23 mouse cellular contexts compared by ENCODE assay signal in genomic region chr4:82609676-82610075, GRCm38 (mm10).
DNase-seq lines count a peak whose midpoint lies in the region; ATAC-seq and TF ChIP-seq lines count a peak whose summit lies in the region.
"Had no signal": no experiment of that assay in that cellular context is flagged by ENCODE, and none has a peak within 500 bp of the region (broad histone marks: within the 10 kb centered on the region; RNA-seq: fewer than 3 reads in every experiment).

No protein-coding gene starts in this region.

- H3K27ac ChIP-seq in heart, embryonic 12.5 days (ENCODE audit: poor library complexity, severe bottlenecking) = no peak overlapping the region
- no peak overlapping the region for H3K27ac ChIP-seq in lung, embryonic 14.5 days (ENCODE audit: low read depth)
- peak overlapping the region; percentile 44; the same call in 1 of the 2 replicates for H3K27ac ChIP-seq in embryonic facial prominence, embryonic 15.5 days (replicated peaks)
- H3K27ac ChIP-seq: heart, embryonic 15.5 days; limb, embryonic 10.5 days; limb, embryonic 15.5 days; liver, embryonic 13.5 days; macrophage; midbrain, embryonic 13.5 days had no signal

- POLR2A ChIA-PET in Patski (lab: Charles Lee) = interaction anchor here (0.6 kb wide), 1 partner anchor 553 kb away, joined by 3 read pairs; no protein-coding TSS in a partner anchor

- intact Hi-C loops in left cerebral cortex, postnatal 10 days (cut with DNase I) = loop anchor here (5.0 kb wide), 4 partner anchors 67 to 1112 kb away; no protein-coding TSS in a partner anchor

- H3K27me3 ChIP-seq in heart, embryonic 12.5 days (replicated peaks) = no peaks in the 10 kb centered on the region
- no peaks in the 10 kb centered on the region for H3K27me3 ChIP-seq in lung, embryonic 14.5 days (ENCODE audit: insufficient read depth, low read length)
- no peaks in the 10 kb centered on the region for H3K27me3 ChIP-seq in Patski
- H3K27me3 ChIP-seq in embryonic facial prominence, embryonic 15.5 days = no peaks in the 10 kb centered on the region
- H3K27me3 ChIP-seq: heart, embryonic 15.5 days; limb, embryonic 15.5 days; liver, embryonic 13.5 days; midbrain, embryonic 13.5 days had no signal

- H3K4me3 ChIP-seq in heart, embryonic 12.5 days = no peak overlapping the region
- H3K4me3 ChIP-seq in lung, embryonic 14.5 days (ENCODE audit: low read depth, low read length) = no peak overlapping the region
- no peak overlapping the region for H3K4me3 ChIP-seq in embryonic facial prominence, embryonic 15.5 days (replicated peaks)
- H3K4me3 ChIP-seq: heart, embryonic 15.5 days; limb, embryonic 10.5 days; limb, embryonic 15.5 days; liver, embryonic 13.5 days; midbrain, embryonic 13.5 days had no signal

- peak; percentile 2 for DNase-seq in heart, adult 11 months
- peak; percentile 59 for DNase-seq in lung, embryonic 14.5 days
- no peak for DNase-seq in lung, postnatal 25 days (ENCODE audit: low spot score)
- no peak for DNase-seq in Patski (ENCODE audit: low read depth, low spot score)
- DNase-seq in left cerebral cortex, postnatal 10 days (ENCODE audit: extremely low spot score in 1 of 2, low spot score in 2 of 2) = no peak
- DNase-seq: adrenal gland, postnatal 25 days; cerebellum, adult 11-12 months; cerebellum, postnatal 10 days; layer of hippocampus, postnatal 36 days; liver, embryonic 13.5 days; lung, adult 2 months; retina, postnatal 1 day; right cerebral cortex, postnatal 14 days; thymus, postnatal 4 days had no signal

- ATAC-seq in heart, embryonic 12.5 days (ENCODE audit: insufficient number of reproducible peaks, low FRiP score) = no peak
- ATAC-seq in lung, embryonic 14.5 days (ENCODE audit: insufficient read depth) = no peak
- ATAC-seq in Patski = peak; percentile 31
- no peak for ATAC-seq in embryonic facial prominence, embryonic 15.5 days (ENCODE audit: insufficient number of reproducible peaks, low FRiP score, low TSS enrichment, low read depth)
- ATAC-seq: forebrain, embryonic 14.5 days; hindbrain, embryonic 16.5 days; midbrain, embryonic 13.5 days had no signal

- no peak for TF ChIP-seq CTCF in lung, embryonic 14.5 days (IDR thresholded peaks at IDR 0.05; ENCODE audit: low read depth)
- TF ChIP-seq CTCF in Patski (IDR thresholded peaks at IDR 0.05) = no peak

- H3K36me3 ChIP-seq in heart, embryonic 12.5 days = no peaks in the 10 kb centered on the region
- no peaks in the 10 kb centered on the region for H3K36me3 ChIP-seq in lung, embryonic 14.5 days (ENCODE audit: insufficient read depth)
- no peaks in the 10 kb centered on the region for H3K36me3 ChIP-seq in embryonic facial prominence, embryonic 15.5 days
- H3K36me3 ChIP-seq: heart, embryonic 15.5 days; limb, embryonic 10.5 days; limb, embryonic 15.5 days; liver, embryonic 13.5 days; midbrain, embryonic 13.5 days had no signal

- WGBS in heart, embryonic 12.5 days = 67% methylated on average over 4 of the region's 4 CpGs
- 48% methylated on average over 4 of the region's 4 CpGs for WGBS in lung, embryonic 14.5 days
- 56% methylated on average over 4 of the region's 4 CpGs for WGBS in embryonic facial prominence, embryonic 15.5 days

- in situ Hi-C loops in Patski (cut with MboI; ENCODE audit: low pct_unique_long_range_greater_than_20kb) = no loop called here

- H3K9me3 ChIP-seq in heart, embryonic 12.5 days (replicated peaks) = no peaks in the 10 kb centered on the region
- no peaks in the 10 kb centered on the region for H3K9me3 ChIP-seq in lung, embryonic 14.5 days (ENCODE audit: low read depth, low read length)
- no peaks in the 10 kb centered on the region for H3K9me3 ChIP-seq in embryonic facial prominence, embryonic 15.5 days (replicated peaks)
- H3K9me3 ChIP-seq: heart, embryonic 15.5 days; limb, embryonic 10.5 days; limb, embryonic 15.5 days; liver, embryonic 13.5 days; midbrain, embryonic 13.5 days had no signal

- H3K4me1 ChIP-seq in heart, embryonic 12.5 days (replicated peaks) = peaks cover 5% of the 10 kb centered on the region; the same call in 1 of the 2 replicates
- peaks cover 8% of the 10 kb centered on the region; the same call in 1 of the 2 replicates for H3K4me1 ChIP-seq in lung, embryonic 14.5 days (ENCODE audit: insufficient read depth)
- peaks cover 39% of the 10 kb centered on the region for H3K4me1 ChIP-seq in embryonic facial prominence, embryonic 15.5 days
- H3K4me1 ChIP-seq: liver, embryonic 13.5 days had no signal

- H3K9ac ChIP-seq in heart, embryonic 12.5 days = no peak overlapping the region
- no peak overlapping the region for H3K9ac ChIP-seq in lung, embryonic 14.5 days
- H3K9ac ChIP-seq in embryonic facial prominence, embryonic 15.5 days = no peak overlapping the region
- H3K9ac ChIP-seq: heart, embryonic 15.5 days; limb, embryonic 15.5 days; liver, embryonic 13.5 days; midbrain, embryonic 13.5 days had no signal

- CTCF ChIA-PET in Patski (lab: Charles Lee) = interaction anchor here (0.7 to 1.4 kb wide), 2 partner anchors 21 to 25 kb away, joined by 3 read pairs; no protein-coding TSS in a partner anchor

- no peak overlapping the region for H3K4me2 ChIP-seq in heart, embryonic 12.5 days
- no peak overlapping the region for H3K4me2 ChIP-seq in lung, embryonic 14.5 days
- no peak overlapping the region for H3K4me2 ChIP-seq in embryonic facial prominence, embryonic 15.5 days (replicated peaks)
- H3K4me2 ChIP-seq: heart, embryonic 15.5 days; limb, embryonic 15.5 days; liver, embryonic 13.5 days; midbrain, embryonic 13.5 days had no signal

Comparison
In these comparisons a context has a peak if more than half of its experiments do, and no peak if none do; other contexts are left out.
1. DNase-seq: peak in heart, adult 11 months (single experiment) and lung, embryonic 14.5 days (single experiment); none in lung, postnatal 25 days (single experiment), Patski (single experiment) and left cerebral cortex, postnatal 10 days (0 of 2).